Mouse (Mus musculus): ENCODE data around the gene Nfam1. TPM values are rescaled to one million over a fixed set of nuclear protein-coding genes. Genes with fewer than 3 reads are reported as not detected.
A peak's percentile ranks its signal among the peaks of the same experiment; 100 is the strongest.
"Not testable (repeated sequence)": the region's sequence is repeated elsewhere in the genome, so short reads cannot be mapped to it uniquely, and the experiment has no call there.

Gene Nfam1
- polyA plus RNA-seq, 1 experiment from 2014 or later: 2.3 TPM

GRCm38 (mm10) chr15:83055569-83055968 lies 22.5 kb upstream of the Nfam1 start:
- peaks cover 6% of the 10 kb centered on the region for H3K9me3 ChIP-seq
- H3K4me3 ChIP-seq: no peak overlapping the region
- peaks cover 44% of the 10 kb centered on the region for H3K27me3 ChIP-seq (ENCODE audit: poor library complexity, severe bottlenecking)
- H3K36me3 ChIP-seq (replicated peaks): no peaks in the 10 kb centered on the region
- 56% methylated on average over 5 of the region's 5 CpGs for WGBS
- H3K27ac ChIP-seq: peak overlapping the region; percentile 85; the same call in 1 of the 2 replicates
- peaks cover 63% of the 10 kb centered on the region for H3K4me1 ChIP-seq
- no peak for DNase-seq (ENCODE audit: extremely low spot score, low spot score)

GRCm38 (mm10) chr15:83053261-83053660 lies 20.2 kb upstream of the Nfam1 start:
- H3K4me3 ChIP-seq: no peak overlapping the region
- peaks cover 40% of the 10 kb centered on the region for H3K27me3 ChIP-seq (ENCODE audit: poor library complexity, severe bottlenecking)
- peaks cover 50% of the 10 kb centered on the region for H3K4me1 ChIP-seq
- no peak for DNase-seq (ENCODE audit: extremely low spot score, low spot score)
- H3K36me3 ChIP-seq (replicated peaks): no peaks in the 10 kb centered on the region
- no peak overlapping the region for H3K27ac ChIP-seq
- peaks cover 6% of the 10 kb centered on the region for H3K9me3 ChIP-seq
- WGBS: 78% methylated on average over 11 of the region's 11 CpGs

GRCm38 (mm10) chr15:83052341-83053104 lies 19.4 kb upstream of the Nfam1 start:
- no peaks in the 10 kb centered on the region for H3K36me3 ChIP-seq (replicated peaks)
- no peak for DNase-seq (ENCODE audit: extremely low spot score, low spot score)
- peaks cover 4% of the 10 kb centered on the region for H3K9me3 ChIP-seq
- H3K4me1 ChIP-seq: peaks cover 45% of the 10 kb centered on the region
- no peak overlapping the region for H3K27ac ChIP-seq
- peaks cover 33% of the 10 kb centered on the region for H3K27me3 ChIP-seq (ENCODE audit: poor library complexity, severe bottlenecking)
- no peak overlapping the region for H3K4me3 ChIP-seq
- WGBS: 70% methylated on average over 6 of the region's 6 CpGs

- DNase-seq (ENCODE audit: extremely low spot score, low spot score): no peak
- H3K9me3 ChIP-seq: peaks cover 8% of the 10 kb centered on the region
- 90% methylated on average over 7 of the region's 7 CpGs for WGBS
- no peak overlapping the region for H3K27ac ChIP-seq
- peaks cover 30% of the 10 kb centered on the region for H3K4me1 ChIP-seq
- H3K36me3 ChIP-seq (replicated peaks): no peaks in the 10 kb centered on the region
- H3K27me3 ChIP-seq (ENCODE audit: poor library complexity, severe bottlenecking): 0 out of 2 replicates have a peak, but pooled peaks cover 6% of the 10 kb centered on the region
- H3K4me3 ChIP-seq: no peak overlapping the region
Observed at GRCm38 (mm10) chr15:83046730-83047129, 13.6 kb upstream of the Nfam1 start.

- Histone ChIP-seq H3K27me3 (ENCODE audit: poor library complexity, severe bottlenecking) (peaks cover 11% of the 10 kb centered on the region), H3K4me1 (peaks cover 28% of the 10 kb centered on the region), H3K36me3 (replicated peaks) (no peaks in the 10 kb centered on the region), H3K27ac (no peak overlapping the region), H3K9me3 (peaks cover 8% of the 10 kb centered on the region), H3K4me3 (no peak overlapping the region)
- WGBS: 98% methylated on average over 3 of the region's 3 CpGs
- DNase-seq (ENCODE audit: extremely low spot score, low spot score): no peak
Observed at GRCm38 (mm10) chr15:83046308-83046707, 13.2 kb upstream of the Nfam1 start.

GRCm38 (mm10) chr15:83045565-83045964 lies 12.5 kb upstream of the Nfam1 start:
- WGBS: 87% methylated on average over 5 of the region's 5 CpGs
- peaks cover 25% of the 10 kb centered on the region for H3K4me1 ChIP-seq
- not testable (repeated sequence) for H3K9me3 ChIP-seq; H3K4me3 ChIP-seq; DNase-seq (ENCODE audit: extremely low spot score, low spot score); H3K36me3 ChIP-seq (replicated peaks); H3K27ac ChIP-seq
- peaks cover 17% of the 10 kb centered on the region for H3K27me3 ChIP-seq (ENCODE audit: poor library complexity, severe bottlenecking)

- peak overlapping the region; percentile 82 for H3K27ac ChIP-seq
- H3K36me3 ChIP-seq (replicated peaks): no peaks in the 10 kb centered on the region
Observed at GRCm38 (mm10) chr15:83043362-83043708, 10.2 kb upstream of the Nfam1 start.

GRCm38 (mm10) chr15:83042655-83043361 lies 9.7 kb upstream of the Nfam1 start:
- Histone ChIP-seq H3K27ac (peak overlapping the region; percentile 82), H3K4me3 (peak overlapping the region; percentile 35), H3K4me1 (peaks cover 47% of the 10 kb centered on the region), H3K27me3 (ENCODE audit: poor library complexity, severe bottlenecking) (peaks cover 44% of the 10 kb centered on the region), H3K9me3 (peaks cover 8% of the 10 kb centered on the region), H3K36me3 (replicated peaks) (no peaks in the 10 kb centered on the region)
- no peak for DNase-seq (ENCODE audit: extremely low spot score, low spot score)
- WGBS: 9% methylated on average over 6 of the region's 6 CpGs

More at GRCm38 (mm10) chr15:83043362-83043708, 10.2 kb upstream of the Nfam1 start:
- 73% methylated on average over 22 of the region's 22 CpGs for WGBS
- DNase-seq (ENCODE audit: extremely low spot score, low spot score): no peak
- Histone ChIP-seq H3K27me3 (ENCODE audit: poor library complexity, severe bottlenecking) (peaks cover 39% of the 10 kb centered on the region), H3K4me3 (peak overlapping the region; percentile 35; the same call in 1 of the 2 replicates), H3K9me3 (peaks cover 8% of the 10 kb centered on the region), H3K4me1 (peaks cover 42% of the 10 kb centered on the region)

- Histone ChIP-seq H3K4me3 (no peak overlapping the region), H3K27me3 (ENCODE audit: poor library complexity, severe bottlenecking) (peaks cover 70% of the 10 kb centered on the region), H3K36me3 (replicated peaks) (no peaks in the 10 kb centered on the region), H3K4me1 (peaks cover 58% of the 10 kb centered on the region), H3K9me3 (no peaks in the 10 kb centered on the region), H3K27ac (peak overlapping the region; percentile 35; the same call in 1 of the 2 replicates)
- DNase-seq (ENCODE audit: extremely low spot score, low spot score): no peak
- 45% methylated on average over 2 of the region's 2 CpGs for WGBS
Observed at GRCm38 (mm10) chr15:83040156-83040555, 7.0 kb upstream of the Nfam1 start.

- H3K4me1 ChIP-seq: peaks cover 66% of the 10 kb centered on the region
- peaks cover 83% of the 10 kb centered on the region for H3K27me3 ChIP-seq (ENCODE audit: poor library complexity, severe bottlenecking)
Observed at GRCm38 (mm10) chr15:83038812-83039211, 5.7 kb upstream of the Nfam1 start.

GRCm38 (mm10) chr15:83037755-83038483 lies 4.8 kb upstream of the Nfam1 start:
- H3K27ac ChIP-seq: peak overlapping the region; percentile 16; the same call in 1 of the 2 replicates
- peak; percentile 87 for DNase-seq (ENCODE audit: extremely low spot score, low spot score)
- peaks cover 66% of the 10 kb centered on the region for H3K4me1 ChIP-seq
- H3K27me3 ChIP-seq (ENCODE audit: poor library complexity, severe bottlenecking): peaks cover 92% of the 10 kb centered on the region
- WGBS: 2% methylated on average over 8 of the region's 8 CpGs
- no peaks in the 10 kb centered on the region for H3K9me3 ChIP-seq
- H3K36me3 ChIP-seq (replicated peaks): no peaks in the 10 kb centered on the region
- H3K4me3 ChIP-seq: no peak overlapping the region

More at GRCm38 (mm10) chr15:83038812-83039211, 5.7 kb upstream of the Nfam1 start:
- 63% methylated on average over 3 of the region's 3 CpGs for WGBS
- DNase-seq (ENCODE audit: extremely low spot score, low spot score): no peak
- Histone ChIP-seq H3K27ac (no peak overlapping the region), H3K4me3 (no peak overlapping the region), H3K9me3 (no peaks in the 10 kb centered on the region), H3K36me3 (replicated peaks) (no peaks in the 10 kb centered on the region)

GRCm38 (mm10) chr15:83036900-83037519 lies 3.9 kb upstream of the Nfam1 start:
- DNase-seq (ENCODE audit: extremely low spot score, low spot score): no peak
- H3K4me3 ChIP-seq: no peak overlapping the region
- peaks cover 97% of the 10 kb centered on the region for H3K27me3 ChIP-seq (ENCODE audit: poor library complexity, severe bottlenecking)
- no peaks in the 10 kb centered on the region for H3K36me3 ChIP-seq (replicated peaks)
- H3K27ac ChIP-seq: no peak overlapping the region
- no peaks in the 10 kb centered on the region for H3K9me3 ChIP-seq
- 91% methylated on average over 14 of the region's 14 CpGs for WGBS
- peaks cover 66% of the 10 kb centered on the region for H3K4me1 ChIP-seq
